Mouse (Mus musculus): ENCODE data around the gene Olfr1318.

Olfr1318 gene

DNA sequence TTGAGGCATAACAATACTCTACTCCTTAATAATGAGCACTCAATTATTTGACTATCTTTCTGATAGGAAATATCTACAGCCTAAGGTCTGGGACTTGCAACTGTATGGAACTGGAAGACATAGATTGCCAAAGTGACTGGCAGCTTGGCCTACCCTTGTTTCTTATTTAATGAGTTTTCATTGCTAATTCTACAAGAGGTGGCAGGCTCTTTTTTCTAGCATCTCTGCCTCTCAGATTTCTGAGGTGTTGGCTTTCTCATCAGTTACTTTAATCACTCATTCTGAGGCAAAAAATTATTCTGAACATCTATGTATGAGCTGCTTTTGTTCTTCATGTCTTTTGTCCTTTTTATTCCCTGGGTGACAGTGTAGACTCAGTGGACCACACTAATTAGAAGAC lies at the start of gene Olfr1318:
Olfr1318 (plus strand) TSS at position 301 of the 400 bp plus-strand sequence.
- in situ Hi-C loops (cut with MboI), result no loop called here

- in situ Hi-C loops (cut with MboI), result no loop called here
Measured at GRCm38 (mm10) chr2:112115340-112115739, 38.7 kb upstream of the Olfr1318 start, which contains the start of gene Olfr1315-ps1. Gene Olfr1315-ps1, minus strand, starts transcription at chr2:112115440.

GRCm38 (mm10) chr2:112134877-112135276 lies 19.1 kb upstream of the Olfr1318 start, which contains the start of gene Olfr1316:
Gene Olfr1316, minus strand, starts transcription at chr2:112134977.
- in situ Hi-C loops (cut with MboI), result no loop called here

DNA sequence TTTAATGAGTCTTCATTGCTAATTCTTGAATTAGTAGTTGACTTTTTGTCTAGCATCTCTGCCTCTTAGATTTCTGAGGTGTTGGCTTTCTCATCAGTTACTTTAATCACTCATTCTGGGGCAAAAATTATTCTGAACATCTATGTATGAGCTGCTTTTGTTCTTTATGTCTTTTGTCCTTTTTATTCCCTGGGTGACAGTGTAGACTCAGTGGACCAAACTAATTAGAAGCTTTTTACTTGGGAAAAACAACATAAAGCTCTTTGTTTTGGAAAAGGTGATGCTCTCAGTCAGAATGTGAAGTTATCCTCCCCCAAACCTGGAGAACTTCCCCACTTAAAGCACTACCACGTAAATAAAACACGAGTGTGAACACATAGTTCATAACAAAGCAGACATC lies 14.0 kb upstream of the Olfr1318 start, which contains the start of gene Olfr1317:
Olfr1317 (plus strand) TSS at position 301 of the 400 bp plus-strand sequence.
- in situ Hi-C loops (cut with MboI), result no loop called here

DNA sequence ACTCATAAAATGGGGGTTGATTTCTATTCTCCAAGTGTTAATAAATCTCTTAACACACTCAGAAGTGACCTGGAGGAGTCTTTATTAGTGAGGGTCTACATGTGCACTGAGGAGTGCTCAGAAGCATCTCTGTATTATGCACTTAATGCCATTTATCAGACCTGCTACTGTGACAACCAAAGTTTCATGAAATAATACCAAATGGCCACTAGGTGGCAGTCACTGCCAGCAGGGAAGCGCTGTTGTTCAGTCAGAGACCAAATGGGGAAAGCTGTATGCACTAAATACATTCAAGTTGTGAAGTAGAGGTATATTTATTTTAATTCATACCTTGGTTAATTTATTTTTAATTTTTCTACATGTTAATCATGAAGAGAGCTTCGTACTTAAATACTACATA lies 42.9 kb downstream of the Olfr1318 start:
- in situ Hi-C loops (cut with MboI), result no loop called here

GRCm38 (mm10) chr2:112203056-112203455 lies 49.1 kb downstream of the Olfr1318 start:
- in situ Hi-C loops (cut with MboI), result no loop called here

Data from mature B cell (primary cell).